Mouse (Mus musculus): ENCODE measurements at regions not wholly inside any gene's neighbourhood (a gene's known extent, or its start where the extent isn't known, plus 50 kb on each side); places are given as distances from the start of the nearest gene placed in this dataset.

GRCm38 (mm10) chr13:107888231-107888555 lies 156.1 kb upstream of the Smim15 start:
- in situ Hi-C loops (cut with MboI; ENCODE audit: low pct_unique_long_range_greater_than_20kb in 1 of 2, low sequenced_read_pairs in 2 of 2, unreplicated experiment in 1 of 2): no loop called here

GRCm38 (mm10) chr13:107887366-107888230 lies 156.6 kb upstream of the Smim15 start:
- in situ Hi-C loops (cut with MboI; ENCODE audit: low pct_unique_long_range_greater_than_20kb in 1 of 2, low sequenced_read_pairs in 2 of 2, unreplicated experiment in 1 of 2): no loop called here

DNA sequence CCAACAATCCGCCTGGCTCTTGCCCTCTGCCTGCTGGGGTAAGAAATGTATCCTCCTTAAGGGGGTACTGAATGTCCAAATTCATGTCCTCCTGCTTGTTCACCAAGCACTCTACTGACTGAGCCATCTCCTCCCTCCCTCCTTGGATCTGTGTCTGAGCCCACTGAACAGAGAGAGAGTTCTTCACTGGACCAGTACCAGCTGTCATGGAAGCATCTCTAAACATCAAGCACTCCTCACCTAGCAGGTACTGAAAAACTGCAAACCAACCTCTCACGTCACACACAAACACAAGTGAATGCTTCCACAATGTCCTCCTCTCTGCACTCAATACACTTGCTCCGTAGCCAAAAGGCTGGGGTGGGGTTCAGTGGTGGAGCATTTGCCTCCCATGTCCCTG lies 159.4 kb upstream of the Smim15 start:
- in situ Hi-C loops (cut with MboI; ENCODE audit: low pct_unique_long_range_greater_than_20kb in 1 of 2, low sequenced_read_pairs in 2 of 2, unreplicated experiment in 1 of 2): no loop called here

- in situ Hi-C loops (cut with MboI; ENCODE audit: low pct_unique_long_range_greater_than_20kb in 1 of 2, low sequenced_read_pairs in 2 of 2, unreplicated experiment in 1 of 2): no loop called here
These were observed 161.9 kb upstream of the Smim15 start for GRCm38 (mm10) chr13:107882337-107882736.

DNA sequence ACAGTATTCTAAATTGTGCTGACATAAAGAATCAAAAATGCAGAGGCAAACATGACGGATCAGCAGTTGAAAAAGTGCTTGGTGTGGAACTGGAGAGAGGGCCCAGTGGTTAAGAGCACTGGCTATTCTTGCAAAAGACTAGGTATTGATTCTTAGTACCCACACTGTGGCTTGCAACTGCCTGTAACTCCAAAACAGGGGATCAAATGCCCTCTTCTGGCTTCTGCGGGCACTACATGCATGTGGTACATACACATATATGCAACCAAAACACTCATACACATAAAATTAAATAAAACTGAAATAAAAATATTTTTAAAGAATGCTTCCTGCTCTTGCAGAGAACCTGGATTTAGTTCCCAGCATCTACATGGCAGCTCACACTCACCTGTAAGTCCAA lies 163.7 kb upstream of the Smim15 start:
- in situ Hi-C loops (cut with MboI; ENCODE audit: low pct_unique_long_range_greater_than_20kb in 1 of 2, low sequenced_read_pairs in 2 of 2, unreplicated experiment in 1 of 2): no loop called here

DNA sequence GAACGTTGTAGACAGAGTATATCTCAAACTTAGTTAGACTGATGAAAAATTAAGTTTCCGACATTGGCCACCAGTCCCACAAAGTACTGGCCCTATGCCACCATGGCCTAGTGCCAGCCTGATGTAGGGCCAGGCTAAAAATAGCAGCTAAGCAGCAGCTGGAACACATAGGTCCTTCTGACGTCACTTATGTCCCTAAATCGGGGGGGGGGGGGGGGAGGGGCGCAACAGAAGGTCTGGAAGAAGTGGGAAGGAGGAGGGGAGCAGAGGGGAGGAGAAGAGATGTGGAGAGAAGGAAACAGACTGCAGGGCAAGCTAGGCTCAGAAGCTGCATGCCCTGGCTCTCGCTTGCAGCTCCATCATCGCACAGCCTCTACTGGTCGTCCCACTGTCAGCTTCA lies 164.7 kb upstream of the Smim15 start:
- in situ Hi-C loops (cut with MboI; ENCODE audit: low pct_unique_long_range_greater_than_20kb in 1 of 2, low sequenced_read_pairs in 2 of 2, unreplicated experiment in 1 of 2): no loop called here

GRCm38 (mm10) chr13:107878980-107879379 lies 165.3 kb upstream of the Smim15 start:
- in situ Hi-C loops (cut with MboI; ENCODE audit: low pct_unique_long_range_greater_than_20kb in 1 of 2, low sequenced_read_pairs in 2 of 2, unreplicated experiment in 1 of 2): no loop called here

DNA sequence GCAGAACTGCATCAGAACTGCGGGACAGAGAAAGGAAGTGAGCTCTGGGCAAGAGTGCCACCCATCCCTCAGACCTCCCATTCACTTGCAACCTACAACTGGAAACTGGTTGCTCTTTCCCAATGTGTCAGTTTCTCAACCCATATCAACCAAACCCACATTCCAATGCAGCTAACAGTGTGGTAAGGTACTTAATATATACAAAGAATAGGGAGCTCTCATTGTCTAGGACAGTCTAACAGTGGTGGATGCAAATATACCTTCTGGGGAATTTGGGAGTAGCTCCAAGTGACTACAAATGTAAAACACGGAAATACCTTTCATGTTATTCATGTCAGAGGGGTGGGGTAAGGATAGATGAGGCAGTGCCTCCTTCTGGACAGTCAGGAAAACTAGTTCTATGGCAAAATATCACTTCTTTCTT lies 171.0 kb upstream of the Smim15 start:
- in situ Hi-C loops (cut with MboI; ENCODE audit: low pct_unique_long_range_greater_than_20kb in 1 of 2, low sequenced_read_pairs in 2 of 2, unreplicated experiment in 1 of 2): no loop called here

- in situ Hi-C loops (cut with MboI; ENCODE audit: low pct_unique_long_range_greater_than_20kb in 1 of 2, low sequenced_read_pairs in 2 of 2, unreplicated experiment in 1 of 2): no loop called here
These were observed 171.7 kb upstream of the Smim15 start for GRCm38 (mm10) chr13:107872574-107872973.

DNA sequence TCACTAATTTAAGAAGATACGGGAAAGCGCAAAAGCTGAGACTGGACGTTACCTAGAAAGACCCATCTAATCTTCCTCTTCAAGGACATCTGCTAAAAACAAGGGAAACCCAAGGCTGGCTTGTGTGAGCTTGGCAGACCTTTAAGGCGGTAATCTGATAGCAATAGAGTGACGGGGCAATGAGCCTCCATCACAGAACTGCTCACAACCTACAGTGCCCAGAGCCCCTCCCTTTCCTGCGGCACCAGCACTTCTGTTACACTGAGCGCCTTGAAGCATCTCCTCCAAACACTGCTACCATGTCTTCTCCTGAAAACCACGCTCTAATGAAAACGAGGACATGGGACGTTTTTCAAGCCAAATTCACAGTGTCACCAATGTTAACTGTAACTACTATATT lies 172.1 kb upstream of the Smim15 start:
- in situ Hi-C loops (cut with MboI; ENCODE audit: low pct_unique_long_range_greater_than_20kb in 1 of 2, low sequenced_read_pairs in 2 of 2, unreplicated experiment in 1 of 2): no loop called here

DNA sequence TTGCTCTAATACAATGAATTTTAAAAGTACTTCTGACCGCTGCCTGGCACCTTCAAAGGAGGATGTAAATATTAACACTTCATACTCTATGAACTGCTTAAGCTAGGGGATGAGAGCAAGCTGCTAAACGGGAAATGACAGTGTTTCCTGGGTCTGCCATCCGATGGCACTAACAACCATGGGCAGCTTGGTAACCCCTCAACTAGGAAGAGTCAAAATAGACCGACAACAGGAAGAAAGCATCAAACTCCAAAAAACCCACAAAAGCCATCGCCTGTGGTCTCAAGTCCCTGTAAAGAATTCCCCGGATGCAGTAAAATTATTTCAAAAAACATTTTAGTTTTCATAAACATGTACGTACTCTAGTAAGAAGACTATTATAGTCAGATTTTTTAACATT lies 175.3 kb upstream of the Smim15 start:
- in situ Hi-C loops (cut with MboI; ENCODE audit: low pct_unique_long_range_greater_than_20kb in 1 of 2, low sequenced_read_pairs in 2 of 2, unreplicated experiment in 1 of 2): no loop called here

- in situ Hi-C loops (cut with MboI; ENCODE audit: low pct_unique_long_range_greater_than_20kb in 1 of 2, low sequenced_read_pairs in 2 of 2, unreplicated experiment in 1 of 2): no loop called here
These were observed 177.4 kb upstream of the Smim15 start for GRCm38 (mm10) chr13:107866825-107867224.

DNA sequence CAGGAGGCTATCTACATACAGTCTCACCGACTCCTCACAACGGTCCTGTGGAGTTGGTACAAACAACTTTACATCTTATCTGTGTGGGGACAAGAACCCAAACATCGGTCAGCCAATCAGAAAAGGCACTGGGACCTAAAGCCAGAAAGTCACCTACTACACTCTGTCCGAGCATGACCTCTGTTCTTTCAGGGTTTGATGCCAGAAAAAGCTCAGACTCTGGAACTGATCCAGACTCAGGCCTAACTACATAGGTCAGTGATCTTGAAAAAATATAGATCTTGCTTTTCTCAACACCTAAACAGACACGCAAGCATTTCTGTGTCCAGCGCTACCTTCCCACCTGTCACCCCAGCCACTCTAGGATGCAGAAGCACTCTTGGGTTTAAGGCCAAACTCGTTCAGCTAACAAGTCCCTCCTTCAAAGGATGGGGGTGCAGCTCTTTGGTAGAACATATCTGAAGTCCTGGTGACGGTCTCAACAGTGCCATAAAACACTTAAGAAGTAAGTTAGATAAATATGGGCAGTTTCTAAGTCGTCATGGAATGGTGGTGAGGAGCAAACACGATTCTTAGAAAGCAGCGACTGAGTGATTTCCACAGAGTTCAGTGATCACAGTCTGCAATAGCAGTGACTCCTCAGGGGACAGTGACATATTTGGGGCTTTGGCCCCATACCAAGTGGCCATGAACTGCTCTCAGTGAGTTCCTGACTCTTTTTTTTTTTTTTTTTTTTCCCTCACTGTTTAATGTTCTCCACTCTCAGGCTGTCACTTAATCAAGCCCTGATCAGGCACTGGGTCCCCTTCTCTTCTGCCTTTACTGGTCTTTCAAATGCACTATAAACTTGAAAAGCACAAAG lies 181.2 kb upstream of the Smim15 start:
- in situ Hi-C loops (cut with MboI; ENCODE audit: low pct_unique_long_range_greater_than_20kb in 1 of 2, low sequenced_read_pairs in 2 of 2, unreplicated experiment in 1 of 2): no loop called here

- in situ Hi-C loops (cut with MboI; ENCODE audit: low pct_unique_long_range_greater_than_20kb in 1 of 2, low sequenced_read_pairs in 2 of 2, unreplicated experiment in 1 of 2): no loop called here
These were observed 182.7 kb upstream of the Smim15 start for GRCm38 (mm10) chr13:107861384-107862134.

DNA sequence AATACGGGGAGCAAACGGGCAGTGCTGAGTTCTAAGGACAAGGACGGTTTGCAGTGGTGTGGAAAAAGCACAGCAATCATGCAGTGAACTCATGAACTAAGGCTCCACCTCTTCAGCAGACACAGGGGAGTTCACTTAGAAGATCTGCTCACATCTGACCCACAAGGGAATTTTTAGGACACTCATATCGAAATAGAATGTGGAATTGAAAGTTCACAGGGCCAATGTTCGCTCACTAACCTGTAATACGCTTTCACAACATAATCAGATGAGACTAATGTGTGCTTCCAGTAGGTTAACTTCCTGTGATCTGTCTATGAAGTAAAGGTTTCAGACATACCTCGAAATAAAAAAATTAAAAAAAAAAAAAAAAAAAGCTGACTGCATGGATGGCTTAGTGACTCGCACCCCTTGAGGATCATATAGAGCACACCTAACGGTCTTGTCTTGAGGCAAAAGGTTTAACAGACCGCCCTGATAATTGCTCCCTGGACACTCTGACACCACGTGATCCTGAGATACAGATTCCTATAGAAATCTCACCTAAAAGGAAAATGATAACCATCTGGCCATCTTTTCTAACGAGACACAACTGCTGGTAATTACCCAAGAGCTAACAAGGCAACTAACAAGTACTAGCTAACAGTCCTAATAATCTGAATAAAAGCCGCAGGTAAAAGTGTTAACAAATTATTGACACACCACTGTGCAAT lies 187.0 kb upstream of the Smim15 start:
- in situ Hi-C loops (cut with MboI; ENCODE audit: low pct_unique_long_range_greater_than_20kb in 1 of 2, low sequenced_read_pairs in 2 of 2, unreplicated experiment in 1 of 2): no loop called here

DNA sequence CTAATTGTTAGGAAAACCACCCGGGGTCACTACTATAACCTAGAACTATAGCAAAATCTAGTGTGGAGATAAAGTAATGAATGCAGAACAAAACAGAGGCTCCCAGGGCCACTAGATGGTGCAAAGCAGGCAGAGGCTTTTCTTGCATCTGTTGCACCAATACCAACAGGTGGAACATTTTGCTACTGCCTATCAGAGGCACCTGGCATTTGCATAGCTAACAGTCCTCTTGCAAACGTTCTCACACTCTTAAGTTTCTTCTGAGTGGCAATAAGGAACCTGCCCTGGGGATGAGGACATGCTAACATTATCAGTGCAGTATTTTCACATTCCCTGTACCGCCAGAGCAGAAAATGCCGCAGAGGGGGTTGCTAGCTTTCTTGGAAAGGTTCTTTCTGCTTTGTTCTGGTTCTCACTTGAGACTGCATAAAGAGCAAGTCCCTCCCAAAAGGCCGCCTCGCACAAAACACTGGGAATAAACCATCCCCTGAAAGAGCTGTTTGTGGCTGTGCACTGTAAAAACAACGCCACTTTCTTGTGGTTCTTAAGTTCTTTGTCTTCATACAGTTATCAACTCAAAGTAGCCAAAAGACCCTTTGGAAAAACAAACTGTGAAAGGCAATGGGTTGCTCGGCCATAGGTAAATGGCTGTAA lies 193.2 kb upstream of the Smim15 start:
- in situ Hi-C loops (cut with MboI; ENCODE audit: low pct_unique_long_range_greater_than_20kb in 1 of 2, low sequenced_read_pairs in 2 of 2, unreplicated experiment in 1 of 2): no loop called here

GRCm38 (mm10) chr13:107848871-107849270 lies 195.4 kb upstream of the Smim15 start:
- in situ Hi-C loops (cut with MboI; ENCODE audit: low pct_unique_long_range_greater_than_20kb in 1 of 2, low sequenced_read_pairs in 2 of 2, unreplicated experiment in 1 of 2): no loop called here

Measured in mouse embryonic stem cell (cell line).